Mouse (Mus musculus) adrenal gland (tissue): ENCODE measurements around the gene Opa3.
"Not testable (repeated sequence)": the region's sequence is repeated elsewhere in the genome, so short reads cannot be mapped to it uniquely, and the experiment has no call there.

Source experiments
- intact Hi-C: fragments of 180-260 bp; cut with DNase I; formaldehyde crosslinking; loops from one replicate; pipeline ENCODE4 v1.15.1; 2025

Opa3 gene

GRCm38 (mm10) chr7:19272173-19272764 is 44.1 kb downstream of the Opa3 start:
- intact Hi-C loops = no loop called here

DNA sequence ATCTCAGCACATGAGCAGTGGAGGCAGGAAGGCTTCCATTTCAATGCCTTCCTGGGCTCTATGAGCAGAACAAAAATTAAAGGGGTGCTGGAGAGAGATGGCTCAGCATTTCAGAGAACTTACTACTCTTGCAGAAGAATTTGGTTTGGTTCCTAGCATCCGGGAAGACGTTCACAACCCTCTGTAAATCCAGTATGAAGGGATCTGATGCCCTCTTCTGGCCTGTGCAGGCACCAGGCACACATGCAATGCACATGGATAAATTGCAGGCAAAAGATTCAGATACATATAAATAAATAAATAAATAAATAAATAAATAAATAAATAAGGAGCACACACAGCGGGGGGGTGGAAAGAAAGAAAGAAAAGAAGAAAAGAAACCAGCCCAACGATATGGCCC is 48.1 kb downstream of the Opa3 start:
- intact Hi-C loops = no loop called here

DNA sequence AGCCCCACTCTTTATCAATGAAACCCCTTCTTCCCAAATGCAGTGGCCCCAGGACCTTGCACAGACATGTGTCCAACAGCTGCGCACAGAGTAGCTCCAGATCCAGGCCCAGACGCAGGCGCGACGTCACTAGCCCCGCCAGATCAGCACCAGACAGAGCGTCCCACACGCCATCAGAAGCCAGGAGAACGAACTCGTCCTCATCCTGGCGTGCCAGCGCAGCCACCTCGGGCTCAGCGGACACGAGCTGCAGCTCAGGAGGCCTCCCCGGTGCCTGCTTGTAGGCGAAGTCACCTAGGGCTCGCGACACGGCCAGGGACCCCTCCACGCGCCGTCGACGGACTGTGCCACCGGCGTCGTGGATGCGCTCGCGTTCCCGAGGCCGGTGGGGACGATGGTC is 50.9 kb downstream of the Opa3 start:
- intact Hi-C loops = no loop called here

- intact Hi-C loops = no loop called here
Measured at GRCm38 (mm10) chr7:19279581-19280114, 51.5 kb downstream of the Opa3 start, which contains the start of gene Ppm1n. TSS of gene Ppm1n (minus strand) at chr7:19280064.

DNA sequence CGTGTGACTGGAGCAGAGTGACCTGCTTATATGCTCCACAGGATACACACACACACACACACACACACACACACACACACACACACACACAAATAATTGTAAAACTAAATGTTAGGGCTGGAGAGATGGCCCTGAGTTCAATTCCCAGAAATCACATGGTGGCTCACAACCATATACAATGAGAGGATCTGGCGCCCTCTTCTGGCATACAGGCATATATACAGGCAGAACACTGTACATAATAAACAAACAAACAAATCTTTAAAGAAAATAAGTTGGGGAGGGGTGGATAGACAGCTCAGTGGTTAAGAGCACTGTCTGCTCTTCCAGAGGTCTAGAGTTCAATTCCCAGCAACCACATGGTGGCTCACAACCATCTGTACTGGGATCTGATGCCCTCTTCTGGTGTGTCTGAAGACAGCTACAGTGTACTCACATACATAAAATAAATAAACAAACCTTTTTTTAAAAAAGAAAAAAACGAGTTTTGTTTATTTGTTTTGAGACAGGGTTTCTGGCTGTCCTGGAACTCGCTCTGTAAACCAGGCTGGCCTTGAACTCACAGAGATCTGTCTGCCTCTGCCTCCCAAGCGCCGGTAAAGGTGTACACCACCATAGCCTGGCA is 53.7 kb downstream of the Opa3 start:
- intact Hi-C loops = not testable (repeated sequence)

GRCm38 (mm10) chr7:19282385-19282784 is 54.3 kb downstream of the Opa3 start, which contains the start of gene Rtn2:
TSS of gene Rtn2 (plus strand) at chr7:19282624.
- intact Hi-C loops = no loop called here

- intact Hi-C loops = no loop called here
Measured at GRCm38 (mm10) chr7:19282791-19283405, 54.8 kb downstream of the Opa3 start.

- intact Hi-C loops = no loop called here
Measured at GRCm38 (mm10) chr7:19283406-19283804, 55.3 kb downstream of the Opa3 start.

GRCm38 (mm10) chr7:19284763-19285162 is 56.6 kb downstream of the Opa3 start:
- intact Hi-C loops = loop anchor here (2.0 kb wide), 1 partner anchor 46 kb away; no protein-coding TSS in a partner anchor

GRCm38 (mm10) chr7:19290969-19291596 is 62.9 kb downstream of the Opa3 start:
- intact Hi-C loops = no loop called here

GRCm38 (mm10) chr7:19295503-19296185 is 67.5 kb downstream of the Opa3 start:
- intact Hi-C loops = no loop called here

GRCm38 (mm10) chr7:19297034-19297433 is 68.9 kb downstream of the Opa3 start:
- intact Hi-C loops = no loop called here

GRCm38 (mm10) chr7:19297794-19298193 is 69.7 kb downstream of the Opa3 start:
- intact Hi-C loops = no loop called here

DNA sequence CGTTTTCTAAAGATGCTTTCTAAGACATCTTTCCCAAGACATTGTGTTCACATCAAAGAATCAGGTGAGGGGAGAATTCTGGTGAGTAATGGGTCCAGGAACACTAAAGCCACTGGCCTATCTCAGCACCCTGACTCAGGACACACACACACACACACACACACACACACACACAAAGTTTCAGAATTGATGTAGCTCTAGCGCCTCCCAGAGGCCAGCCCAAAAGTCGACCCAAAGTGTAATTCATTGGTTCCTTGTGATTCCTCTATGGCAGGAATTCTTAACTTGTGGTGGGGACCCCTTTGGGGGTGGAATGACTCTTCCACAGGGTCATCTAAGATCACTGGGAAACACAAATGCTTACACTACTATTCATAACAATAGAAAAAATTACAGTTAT is 71.1 kb downstream of the Opa3 start:
- intact Hi-C loops = no loop called here

DNA sequence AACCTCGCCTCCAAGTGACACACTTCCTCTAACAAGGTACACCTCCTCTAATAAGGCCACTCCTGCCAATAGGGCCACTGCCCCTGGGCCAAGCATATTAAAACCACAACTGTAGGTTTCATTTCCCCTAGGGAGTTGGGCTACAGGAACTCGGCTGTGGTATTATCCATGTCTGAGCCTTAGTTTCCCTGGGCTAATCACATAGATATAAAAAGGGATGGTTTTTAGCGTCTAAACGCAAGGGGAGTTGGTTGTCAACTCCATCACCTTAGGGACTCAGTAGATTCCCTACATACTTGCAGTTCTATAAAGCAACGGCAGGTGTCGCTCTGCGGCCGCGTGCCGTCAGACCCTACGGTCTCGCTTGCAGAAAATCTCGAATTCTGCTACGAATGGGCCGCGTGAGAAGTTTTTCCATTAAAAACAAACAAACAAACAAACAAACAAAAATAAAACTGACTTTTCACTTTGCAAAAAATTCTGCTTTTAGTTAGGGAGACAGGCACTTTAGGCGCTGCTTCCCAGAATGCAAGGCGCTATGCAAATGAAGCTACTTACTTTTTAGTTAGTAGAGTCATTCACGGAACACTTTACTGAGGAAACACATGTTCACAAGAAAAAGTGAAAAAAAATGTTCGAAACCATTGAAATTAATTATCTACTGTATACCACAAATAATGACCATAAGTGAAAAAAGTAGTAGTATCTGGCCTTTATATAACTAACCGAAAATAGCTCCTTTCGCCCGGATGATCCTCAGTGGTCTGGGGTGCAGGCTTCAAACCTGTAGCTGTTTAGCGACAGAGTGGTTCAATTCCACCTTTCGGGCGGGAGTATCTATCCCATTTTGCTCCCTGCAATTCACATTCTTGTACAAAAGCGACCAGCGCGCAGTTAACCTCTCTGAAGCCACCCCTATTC is 72.6 kb downstream of the Opa3 start:
- intact Hi-C loops = loop anchor here (1.0 kb wide), 1 partner anchor 42 kb away; no protein-coding TSS in a partner anchor

GRCm38 (mm10) chr7:19301461-19302263 is 73.5 kb downstream of the Opa3 start:
- intact Hi-C loops = no loop called here

- intact Hi-C loops = no loop called here
Measured at GRCm38 (mm10) chr7:19302264-19303045, 74.3 kb downstream of the Opa3 start.

DNA sequence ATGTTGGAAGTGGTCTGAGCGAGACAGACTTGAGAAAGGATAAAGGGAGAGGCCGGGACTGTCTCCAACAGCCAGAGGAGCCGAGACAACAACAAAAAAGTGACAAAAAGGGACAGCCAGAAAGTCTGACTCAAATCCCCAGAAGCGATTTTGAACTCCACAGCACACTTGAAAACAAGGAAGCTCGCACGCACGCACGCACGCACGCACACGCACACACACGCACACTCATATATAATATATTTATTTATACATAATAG is 74.8 kb downstream of the Opa3 start:
- intact Hi-C loops = no loop called here

DNA sequence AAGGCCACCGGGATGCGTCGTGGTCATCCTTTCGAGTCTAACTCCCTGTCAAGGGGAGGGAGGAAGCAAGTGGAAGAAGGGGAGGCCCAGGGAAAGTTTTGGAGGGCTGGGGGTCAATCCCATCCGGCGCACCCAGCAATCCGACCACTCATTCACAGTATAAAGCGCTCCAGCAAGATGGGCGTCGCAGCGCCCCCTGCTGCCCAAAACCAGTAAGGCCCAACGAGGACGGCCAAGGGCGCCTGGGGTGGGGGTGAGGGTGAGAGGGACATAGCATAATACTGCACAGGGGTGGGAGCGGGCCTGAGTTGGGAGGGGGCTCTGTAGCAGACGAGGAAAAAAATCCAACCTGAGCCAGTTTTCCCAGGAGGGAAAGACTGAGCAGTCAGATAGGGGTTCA is 75.6 kb downstream of the Opa3 start:
- intact Hi-C loops = no loop called here
